Mouse (Mus musculus): ENCODE results near the gene Crtac1.

Gene Crtac1

DNA sequence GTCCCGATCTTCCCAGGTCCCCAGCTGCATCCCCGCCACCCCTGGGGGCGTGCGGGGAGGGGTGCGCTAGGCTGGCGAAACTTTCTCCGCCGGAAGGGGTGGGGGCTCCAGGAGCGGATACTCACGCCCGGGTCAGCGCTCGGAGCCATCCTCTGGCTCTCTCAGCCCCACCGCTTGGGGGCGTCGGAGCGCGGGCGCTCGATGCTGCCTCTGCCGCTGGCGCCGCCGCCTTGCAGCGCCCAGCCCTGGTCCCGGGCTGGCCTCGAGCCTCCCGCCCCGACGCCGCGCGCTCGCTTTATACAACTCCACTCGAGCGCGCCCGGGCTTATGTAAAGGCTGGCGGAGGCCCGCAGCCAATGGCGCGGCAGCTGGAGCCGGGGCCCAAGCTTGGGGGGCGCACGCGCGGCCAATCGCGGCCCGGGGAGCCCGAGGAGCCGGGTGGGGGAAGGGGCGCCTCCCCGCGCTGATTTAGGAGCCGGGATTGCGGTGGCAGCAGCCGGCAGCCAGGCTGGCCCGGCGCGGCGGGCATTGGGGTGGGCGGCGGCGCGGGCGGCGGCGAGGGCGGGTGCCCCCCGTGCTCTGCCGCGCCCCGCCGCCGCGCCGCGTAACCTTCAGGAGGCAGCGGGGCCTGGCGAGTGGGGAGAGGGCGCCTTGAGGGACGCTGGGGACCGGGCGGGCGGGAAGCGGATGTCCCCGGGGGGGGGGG, at the start of gene Crtac1:
Crtac1 (minus strand) TSS at position 299 of the 706 bp plus-strand sequence.
- CTCF ChIA-PET: interaction anchor here (0.5 to 5.9 kb wide), 34 partner anchors 7 to 1830 kb away, joined by 3 to 86 read pairs (median 4); partner anchors contain the start of gene Hps1 (in 1 of the 4)
- POLR2A ChIA-PET: interaction anchor here (0.5 to 3.9 kb wide), 49 partner anchors 8 to 565 kb away, joined by 3 to 20 read pairs (median 3); partner anchors contain the start of genes Avpi1 (in 1 of the 4), Pi4k2a (in 1 of the 4) and Pyroxd2 (in 1 of the 4)

DNA sequence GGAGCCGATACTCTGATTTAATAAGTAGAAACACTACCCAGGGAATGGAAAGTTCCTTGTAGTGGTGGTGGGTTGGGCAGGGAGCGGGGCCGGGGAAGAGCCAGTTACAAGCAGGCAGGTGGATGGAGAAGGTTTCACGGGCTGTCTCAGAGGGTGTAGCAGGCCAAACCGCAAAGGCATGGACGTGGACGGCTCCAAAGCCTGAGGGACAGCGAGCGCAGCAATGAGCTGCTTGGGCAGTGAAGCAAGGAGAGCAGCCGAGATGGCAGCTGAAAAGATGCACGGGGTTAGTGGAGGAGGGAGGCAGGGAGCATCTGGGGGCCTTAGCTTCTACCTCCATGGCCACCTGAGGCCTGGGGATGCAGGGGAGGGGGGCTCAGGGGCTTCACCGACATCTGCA, 46.7 kb upstream of the Crtac1 start:
- ChIA-PET CTCF (interaction anchor here in 1 of 4 experiments (0.5 kb wide), 1 partner anchor 138 kb away, joined by 5 read pairs; no protein-coding TSS in a partner anchor), POLR2A (no interaction called here)

DNA sequence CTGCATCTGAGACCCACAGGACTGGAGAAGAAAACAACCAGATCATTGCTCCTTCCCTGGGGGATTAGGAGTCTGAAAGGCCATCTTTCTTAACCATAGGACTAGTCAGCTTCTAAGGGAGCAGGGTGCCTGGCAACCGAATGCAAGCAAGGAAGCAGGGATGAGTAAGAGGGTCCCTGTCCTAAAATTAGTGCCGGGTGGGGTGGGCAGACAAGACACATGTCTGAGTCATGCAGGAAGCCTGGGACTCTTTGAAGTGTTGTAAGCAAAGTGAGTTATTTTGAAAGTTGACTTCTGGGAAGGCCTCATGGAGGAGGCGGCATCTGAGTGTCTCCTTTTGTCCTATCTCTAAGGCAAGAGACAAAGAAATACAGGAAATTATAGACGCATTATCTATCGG, 46.2 kb upstream of the Crtac1 start:
- CTCF ChIA-PET: no interaction called here
- POLR2A ChIA-PET: no interaction called here

DNA sequence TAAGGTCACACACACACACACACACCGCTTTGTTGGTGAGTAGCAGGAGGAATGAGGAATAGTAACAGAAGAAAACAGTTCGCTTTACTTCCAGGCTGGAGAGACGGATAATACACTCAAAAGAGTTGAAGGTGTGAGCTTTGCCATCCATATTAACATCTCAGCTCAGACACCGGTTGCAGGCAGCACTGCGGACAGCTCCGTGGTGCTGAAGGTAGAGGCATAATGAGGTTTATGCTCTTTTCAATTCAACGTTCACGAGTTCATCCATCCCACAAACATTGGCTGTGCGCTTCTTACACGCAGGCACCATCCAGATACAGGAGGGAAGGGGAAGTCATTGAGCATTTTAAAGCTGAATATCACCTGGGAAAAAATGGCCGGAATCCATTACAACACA, 41.2 kb upstream of the Crtac1 start:
- CTCF ChIA-PET: interaction anchor here (0.6 to 1.4 kb wide), 6 partner anchors 29 to 1257 kb away, joined by 3 to 6 read pairs (median 5); no protein-coding TSS in a partner anchor

DNA sequence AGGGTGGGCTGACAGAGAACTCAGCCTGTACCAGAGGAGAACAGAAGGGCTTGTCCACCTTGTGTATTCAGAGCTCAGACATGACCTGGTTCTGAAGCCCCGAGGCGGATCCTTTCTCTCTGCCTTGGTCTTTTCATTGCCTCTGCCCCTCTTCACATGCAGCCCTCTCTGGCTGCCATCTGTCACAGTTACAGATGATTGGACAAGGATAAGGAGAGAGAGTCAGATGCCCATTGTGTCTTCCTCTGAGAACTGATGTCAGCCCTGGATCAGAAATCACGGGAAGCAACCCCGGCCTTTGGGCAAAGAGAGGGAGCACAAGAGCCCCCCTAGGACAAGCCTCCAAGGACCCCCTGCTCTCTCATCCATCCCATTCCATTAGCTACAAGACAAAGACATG, 40.0 kb upstream of the Crtac1 start:
- POLR2A ChIA-PET: no interaction called here
- CTCF ChIA-PET: no interaction called here

More for the DNA sequence above, 41.2 kb upstream of the Crtac1 start:
- POLR2A ChIA-PET: interaction anchor here in 2 of 4 experiments (0.8 to 1.3 kb wide), 4 partner anchors 9 to 152 kb away, joined by 3 to 5 read pairs (median 4); no protein-coding TSS in a partner anchor

DNA sequence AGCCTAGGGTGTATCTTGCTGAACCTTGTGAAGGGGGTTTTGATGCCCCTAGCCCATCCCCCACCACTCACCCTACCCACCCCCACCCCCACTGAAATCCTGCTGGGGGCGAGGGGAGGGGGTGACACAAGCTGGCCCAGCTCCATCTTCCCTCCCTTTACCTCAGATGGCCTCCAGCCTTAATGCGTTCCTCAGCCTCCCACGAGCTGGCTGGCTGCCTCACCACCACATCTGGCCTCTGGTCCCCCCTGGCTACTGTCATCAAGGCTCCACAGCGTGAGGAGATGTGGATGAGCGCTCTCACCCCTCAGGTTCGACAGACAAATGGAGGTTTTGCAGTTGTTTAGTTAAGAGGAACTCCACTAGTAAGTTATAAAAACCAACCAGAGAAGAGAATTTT, 30.3 kb upstream of the Crtac1 start:
- POLR2A ChIA-PET: interaction anchor here in 1 of 4 experiments (1.1 kb wide), 1 partner anchor 333 kb away, joined by 3 read pairs; the partner anchor contains the start of gene Avpi1
- CTCF ChIA-PET: interaction anchor here in 2 of 4 experiments (0.7 to 2.3 kb wide), 3 partner anchors 18 to 1060 kb away, joined by 3 to 6 read pairs (median 3); no protein-coding TSS in a partner anchor

DNA sequence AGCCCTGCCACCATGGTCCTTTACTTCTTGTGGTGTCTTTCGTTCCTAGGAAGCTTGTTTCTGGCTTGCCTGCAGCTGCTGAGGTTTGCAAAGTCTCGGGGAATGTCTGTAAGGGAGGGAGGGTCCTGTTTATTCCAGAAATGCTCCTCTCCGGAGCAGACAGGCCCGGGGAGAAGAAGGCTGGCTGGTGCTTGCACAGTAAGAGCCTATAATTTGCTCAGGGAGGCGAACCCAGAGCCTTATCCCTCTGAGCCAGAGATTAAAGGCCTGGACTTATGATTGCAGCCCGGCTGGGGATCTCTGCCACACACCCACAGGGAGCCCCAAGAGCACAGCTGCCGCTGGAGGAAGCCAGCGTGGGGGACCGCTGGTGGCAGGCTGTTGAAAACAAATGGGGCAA, 29.8 kb upstream of the Crtac1 start:
- CTCF ChIA-PET: interaction anchor here in 2 of 4 experiments (0.7 to 2.3 kb wide), 3 partner anchors 17 to 1060 kb away, joined by 3 to 6 read pairs (median 3); no protein-coding TSS in a partner anchor
- POLR2A ChIA-PET: no interaction called here

DNA sequence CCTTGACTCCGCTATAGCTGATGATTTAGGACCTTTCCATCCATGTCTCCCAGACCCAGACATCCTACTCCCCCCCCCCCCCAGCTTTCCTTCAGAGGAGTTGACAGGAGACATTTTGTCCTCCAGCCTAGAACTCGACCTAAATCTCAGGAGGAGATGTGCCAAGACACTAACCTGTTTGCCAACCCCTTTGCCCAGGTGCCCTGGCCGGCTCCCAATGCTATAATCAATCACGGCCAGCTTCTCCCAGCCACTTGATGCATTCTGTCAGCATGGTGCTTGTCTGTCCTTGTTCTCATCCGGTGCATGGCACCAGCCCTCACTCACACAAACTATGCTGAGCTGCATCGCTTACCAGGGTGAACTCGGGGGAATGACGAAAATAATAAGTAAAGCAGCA, 27.9 kb upstream of the Crtac1 start:
- POLR2A ChIA-PET: interaction anchor here in 2 of 4 experiments (0.6 to 1.6 kb wide), 5 partner anchors 13 to 141 kb away, joined by 3 to 4 read pairs (median 4); no protein-coding TSS in a partner anchor

DNA sequence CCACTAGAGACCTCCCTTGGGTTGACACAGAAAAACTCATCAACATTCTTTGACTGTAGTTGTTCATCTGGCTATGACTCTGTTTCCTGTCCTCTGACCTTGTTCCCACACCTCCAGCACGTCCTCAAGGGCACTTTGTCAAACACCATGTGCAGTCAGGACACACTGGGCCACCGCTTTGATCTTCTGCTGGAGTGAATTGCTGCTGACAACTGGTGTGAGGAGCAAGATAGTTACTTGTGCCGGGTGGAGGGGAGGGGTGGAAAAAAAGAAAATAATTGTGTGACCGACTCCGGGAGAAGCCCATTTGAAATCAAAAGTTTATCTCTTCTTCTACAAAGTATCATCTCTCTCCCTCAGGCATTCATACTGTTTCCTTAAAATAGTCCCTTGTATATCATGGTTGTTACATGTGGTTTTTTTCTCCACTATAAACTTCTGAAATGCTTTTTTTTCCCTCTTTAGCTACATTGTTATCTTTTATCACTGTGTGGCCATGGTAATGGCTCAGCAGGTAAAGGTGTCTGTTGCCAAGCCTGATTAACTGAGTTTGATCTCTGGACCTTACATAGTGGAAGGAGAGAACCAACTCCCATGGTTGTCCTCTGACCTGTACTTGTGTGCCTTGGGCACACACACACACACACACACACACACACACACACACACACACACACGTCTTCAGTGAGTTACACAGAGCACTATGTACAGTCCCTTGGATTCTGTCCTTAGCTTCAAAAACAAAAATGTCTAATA, 23.1 kb upstream of the Crtac1 start:
- ChIA-PET CTCF (interaction anchor here in 3 of 4 experiments (0.6 to 5.1 kb wide), 8 partner anchors 10 to 279 kb away, joined by 3 to 16 read pairs (median 4); no protein-coding TSS in a partner anchor), POLR2A (interaction anchor here in 1 of 4 experiments (1.4 kb wide), 1 partner anchor 22 kb away, joined by 3 read pairs; no protein-coding TSS in a partner anchor)

More for the DNA sequence above, 27.9 kb upstream of the Crtac1 start:
- CTCF ChIA-PET: interaction anchor here in 3 of 4 experiments (0.5 to 1.7 kb wide), 5 partner anchors 16 to 743 kb away, joined by 3 to 6 read pairs (median 4); no protein-coding TSS in a partner anchor

DNA sequence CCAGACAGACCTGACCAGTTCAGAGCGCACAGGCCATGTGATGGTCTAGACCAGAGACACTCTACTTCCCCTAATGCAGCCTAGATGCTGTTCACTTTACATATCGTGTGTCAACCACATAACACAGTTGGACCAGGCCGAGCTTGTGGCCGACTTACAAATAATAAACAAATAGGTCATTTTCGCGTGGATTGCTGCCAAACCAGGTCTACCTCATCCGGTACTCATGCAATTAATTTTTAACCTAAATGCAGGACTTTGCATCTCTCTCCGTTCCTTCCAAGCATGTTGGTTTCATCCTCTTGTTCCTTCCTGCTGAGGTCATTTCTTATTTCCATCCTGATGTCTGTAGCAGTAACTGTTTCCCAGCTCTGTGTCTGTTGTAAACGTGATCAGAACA, 22.4 kb upstream of the Crtac1 start:
- ChIA-PET POLR2A (interaction anchor here in 1 of 4 experiments (0.8 kb wide), 1 partner anchor 9 kb away, joined by 3 read pairs; no protein-coding TSS in a partner anchor), CTCF (interaction anchor here in 3 of 4 experiments (0.8 to 5.1 kb wide), 8 partner anchors 9 to 138 kb away, joined by 3 to 16 read pairs (median 4); no protein-coding TSS in a partner anchor)

DNA sequence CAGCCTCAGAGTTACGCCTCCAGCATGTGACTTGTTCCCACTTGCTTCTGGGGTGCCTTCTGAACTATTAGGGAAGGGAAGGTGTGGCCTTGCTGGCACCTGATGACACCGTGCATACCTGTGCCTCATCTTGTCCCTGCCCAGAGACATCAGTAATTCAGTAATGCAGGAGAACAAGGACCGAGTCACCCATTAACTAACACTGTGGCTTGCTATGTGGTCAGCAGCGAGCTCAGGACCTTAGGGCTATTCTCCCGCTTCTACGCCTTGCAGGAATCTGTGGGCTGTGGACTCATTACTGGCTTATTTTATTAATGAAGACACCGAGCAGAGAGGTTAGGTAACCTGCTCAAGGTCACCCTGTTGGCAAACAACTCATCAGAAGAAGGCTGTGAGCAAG, 21.0 kb upstream of the Crtac1 start:
- CTCF ChIA-PET: interaction anchor here in 3 of 4 experiments (0.6 to 5.1 kb wide), 3 partner anchors 9 to 1202 kb away, joined by 3 to 16 read pairs (median 5); no protein-coding TSS in a partner anchor
- POLR2A ChIA-PET: interaction anchor here in 1 of 4 experiments (1.2 kb wide), 1 partner anchor 20 kb away, joined by 3 read pairs; no protein-coding TSS in a partner anchor

DNA sequence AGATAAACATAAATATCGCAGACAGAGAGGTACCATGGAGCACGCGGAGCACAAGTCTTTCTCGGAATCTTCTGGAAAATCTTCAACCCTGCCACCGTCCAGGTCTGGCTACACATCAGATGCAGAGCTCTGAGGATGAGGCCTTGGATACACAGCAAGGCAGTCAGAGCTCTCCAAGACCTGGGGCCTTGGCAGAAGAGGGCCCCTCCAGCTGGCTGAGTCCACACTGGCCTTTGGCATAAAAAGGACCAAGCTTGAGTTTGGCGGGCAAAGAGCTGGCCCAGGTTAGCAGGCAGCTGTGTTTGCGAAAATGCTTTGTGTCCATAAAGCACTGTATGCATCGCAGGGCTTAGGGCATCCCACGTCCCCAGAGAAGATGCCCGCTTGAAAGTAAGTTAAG, 17.0 kb upstream of the Crtac1 start:
- ChIA-PET CTCF (interaction anchor here in 3 of 4 experiments (0.5 to 2.0 kb wide), 6 partner anchors 9 to 133 kb away, joined by 3 to 11 read pairs (median 7); no protein-coding TSS in a partner anchor), POLR2A (interaction anchor here in 1 of 4 experiments (0.9 kb wide), 1 partner anchor 132 kb away, joined by 4 read pairs; no protein-coding TSS in a partner anchor)

DNA sequence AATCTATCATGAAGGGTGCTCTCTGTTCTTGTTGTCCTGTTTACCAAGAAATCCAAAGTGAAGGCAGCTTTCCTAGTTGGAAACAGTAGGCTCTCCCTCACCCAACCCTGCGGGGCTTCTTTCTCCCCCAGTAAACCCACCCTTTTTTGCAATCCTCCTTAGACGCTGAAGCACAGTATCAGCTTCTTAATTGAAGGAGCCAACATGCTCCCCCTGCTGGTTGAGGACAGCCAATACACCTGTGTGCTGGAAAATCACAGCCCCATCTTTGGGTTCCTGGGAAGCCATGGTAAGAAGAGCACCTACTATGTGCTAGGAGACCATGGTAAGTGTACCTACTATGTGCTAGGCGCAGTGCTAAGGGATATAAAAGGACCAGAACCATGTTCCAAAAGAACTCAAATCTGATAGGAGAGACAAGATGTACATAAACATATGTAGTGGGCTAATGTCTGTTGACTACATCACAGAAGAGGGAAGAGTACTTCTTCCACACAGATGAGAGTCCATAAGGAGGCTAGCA, 12.4 kb upstream of the Crtac1 start:
- POLR2A ChIA-PET: interaction anchor here in 3 of 4 experiments (0.8 to 1.4 kb wide), 6 partner anchors 12 to 252 kb away, joined by 3 to 6 read pairs (median 3); partner anchors contain the start of gene Crtac1 (in 1 of the 3)

DNA sequence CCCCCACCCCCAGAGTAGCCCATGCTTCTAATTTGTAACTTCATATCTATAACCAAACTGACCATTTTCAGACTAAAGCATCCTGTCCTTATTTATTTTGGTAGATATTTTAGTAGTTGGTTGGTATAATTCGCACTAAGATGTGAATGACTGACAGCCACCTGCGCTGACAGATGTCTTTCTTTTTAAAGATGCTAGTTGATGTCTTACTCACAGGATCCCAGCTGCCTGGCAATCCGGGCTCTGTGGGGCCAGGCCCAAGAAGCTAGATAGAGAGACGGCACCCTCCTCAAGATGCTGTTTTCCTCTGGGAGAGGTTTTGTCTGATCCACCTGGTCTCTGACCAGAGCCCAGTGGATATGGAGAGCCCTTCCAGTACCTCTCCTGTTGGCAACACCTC, 11.7 kb upstream of the Crtac1 start:
- POLR2A ChIA-PET: interaction anchor here in 3 of 4 experiments (0.6 to 1.4 kb wide), 5 partner anchors 11 to 251 kb away, joined by 3 to 6 read pairs (median 3); no protein-coding TSS in a partner anchor

More for the DNA sequence above, 12.4 kb upstream of the Crtac1 start:
- CTCF ChIA-PET: interaction anchor here (0.5 to 4.0 kb wide), 86 partner anchors 8 to 418 kb away, joined by 3 to 40 read pairs (median 3); partner anchors contain the start of genes Crtac1 (in 3 of the 4), Loxl4 (in 1 of the 4) and Sfrp5 (in 1 of the 4)

DNA sequence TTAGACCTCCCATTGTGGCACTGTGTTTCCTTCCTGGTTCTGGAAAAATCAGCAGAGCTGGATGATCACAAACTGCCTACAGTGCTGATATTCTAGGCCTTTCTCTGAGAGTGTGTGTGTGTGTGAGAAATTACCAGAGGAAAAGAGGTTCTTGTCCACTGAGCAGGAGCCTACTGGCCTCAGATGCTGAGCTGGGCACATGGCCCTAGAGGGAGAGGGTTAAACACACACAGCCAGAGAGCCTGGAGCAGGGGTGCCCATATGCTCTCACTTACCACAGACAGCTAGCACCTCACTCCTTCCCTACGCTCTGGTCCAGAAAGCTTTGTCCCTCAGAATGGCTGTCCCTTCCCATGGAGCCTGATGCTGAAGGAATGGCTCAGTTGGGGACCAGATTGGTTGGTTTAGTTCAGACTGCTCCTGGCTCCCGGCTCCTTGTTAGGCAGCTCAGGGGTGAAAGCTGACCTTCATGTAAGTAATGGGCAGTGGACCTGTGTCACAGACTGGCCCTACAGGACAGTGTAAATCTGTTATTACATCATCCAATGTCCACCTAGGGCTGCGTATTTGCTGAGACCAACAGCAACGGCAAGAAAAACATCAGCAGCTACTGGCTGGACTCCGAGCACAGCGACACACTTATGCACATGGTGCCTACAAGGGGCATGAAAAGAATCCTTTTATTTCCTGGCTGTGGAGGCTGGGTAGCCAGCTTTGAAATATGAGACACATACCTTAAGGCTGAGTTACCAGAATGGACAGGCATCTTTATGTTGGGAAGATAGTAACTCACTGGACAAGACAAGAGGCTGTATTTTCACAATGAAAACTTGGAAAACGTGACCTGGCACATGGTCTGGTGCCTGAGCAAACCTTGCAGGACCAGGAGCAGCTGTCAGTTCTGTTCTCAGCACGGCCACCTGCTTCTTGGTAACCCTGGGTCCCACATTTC, 10.9 kb upstream of the Crtac1 start:
- ChIA-PET CTCF (interaction anchor here (0.6 to 4.0 kb wide), 20 partner anchors 10 to 321 kb away, joined by 3 to 40 read pairs (median 4); partner anchors contain the start of gene Crtac1 (in 1 of the 4)), POLR2A (interaction anchor here in 2 of 4 experiments (0.6 to 1.3 kb wide), 4 partner anchors 10 to 787 kb away, joined by 3 to 5 read pairs (median 4); no protein-coding TSS in a partner anchor)

More for the DNA sequence above, 11.7 kb upstream of the Crtac1 start:
- CTCF ChIA-PET: interaction anchor here (0.5 to 4.0 kb wide), 80 partner anchors 8 to 418 kb away, joined by 3 to 40 read pairs (median 3); partner anchors contain the start of genes Crtac1 (in 3 of the 4), Loxl4 (in 1 of the 4) and Sfrp5 (in 1 of the 4)

DNA sequence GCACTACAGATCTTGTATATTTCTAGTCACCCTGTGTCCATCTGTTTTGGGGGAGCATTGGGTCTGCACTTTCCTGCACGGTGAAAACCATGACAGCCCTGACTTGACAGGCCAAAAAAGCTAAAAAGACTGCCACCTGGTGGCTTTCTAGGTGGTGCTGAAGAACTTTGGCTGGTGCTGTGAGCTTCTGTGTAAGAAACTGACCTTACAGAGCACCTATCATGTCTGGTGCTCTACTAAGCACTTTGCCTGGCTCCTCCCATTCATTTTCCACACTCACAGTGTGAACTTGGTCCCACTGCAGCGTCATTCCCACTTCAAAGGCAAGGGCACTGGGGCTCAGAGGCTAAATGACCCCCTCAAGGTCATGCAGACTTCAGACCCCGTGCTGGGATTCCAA, 8.5 kb upstream of the Crtac1 start:
- POLR2A ChIA-PET: interaction anchor here (0.6 to 2.8 kb wide), 18 partner anchors 9 to 1489 kb away, joined by 3 to 15 read pairs (median 4); partner anchors contain the start of gene Crtac1 (in 1 of the 4)
- CTCF ChIA-PET: interaction anchor here (0.5 to 4.3 kb wide), 89 partner anchors 8 to 470 kb away, joined by 3 to 67 read pairs (median 5); partner anchors contain the start of genes Crtac1 (in 3 of the 4), Loxl4 (in 2 of the 4), Hps1 (in 1 of the 4) and Marveld1 (in 1 of the 4)

Measured in embryonic stem cell, embryonic (primary cell).